Mouse (Mus musculus): ENCODE measurements around the gene Heatr1. TPM values are rescaled to one million over a fixed set of nuclear protein-coding genes. Genes with fewer than 3 reads are reported as not detected.
"Not testable (repeated sequence)": the region's sequence is repeated elsewhere in the genome, so short reads cannot be mapped to it uniquely, and the experiment has no call there.

The Heatr1 gene
- polyA plus RNA-seq, 1 experiment from 2014 or later: 15.7 TPM

DNA sequence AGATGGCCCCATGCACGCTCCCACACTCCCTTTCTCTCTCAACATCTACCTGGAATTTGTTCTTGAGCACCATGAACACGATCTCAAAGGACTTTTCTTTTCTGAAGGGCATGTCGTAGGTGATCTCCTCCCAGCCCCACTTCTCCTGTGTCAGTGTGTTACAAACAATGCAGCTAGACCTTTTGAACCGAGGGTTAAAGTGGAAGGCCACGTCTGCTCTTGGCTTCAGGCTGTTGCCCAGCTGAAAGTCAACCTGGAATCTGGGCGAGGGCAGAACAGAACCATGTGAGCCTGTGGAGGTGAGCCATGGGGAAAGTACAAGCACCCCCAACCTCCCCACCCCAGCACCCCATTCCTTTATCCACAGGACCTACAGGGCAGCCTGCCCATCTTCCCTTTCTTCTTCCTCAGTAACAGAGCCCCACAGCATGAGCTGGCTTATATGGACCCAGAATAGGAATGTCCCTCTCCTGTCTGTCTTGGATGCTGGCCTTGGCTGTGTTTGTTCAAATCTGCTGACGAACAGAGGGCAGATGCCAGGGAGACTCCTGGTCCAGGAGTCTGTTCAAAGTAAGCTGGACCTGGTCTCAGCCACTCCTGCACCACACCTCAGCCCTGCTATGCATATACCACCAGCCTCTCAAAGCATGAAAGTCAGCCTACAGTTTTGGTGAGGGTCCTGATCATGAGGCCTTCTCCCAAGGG, 60.0 kb downstream of the Heatr1 start:
- Histone ChIP-seq H3K9ac (no peak overlapping the region), H3K27me3 (no peaks in the 10 kb centered on the region), H3K27ac (replicated peaks) (no peak overlapping the region), H3K9me3 (replicated peaks) (no peaks in the 10 kb centered on the region), H3K4me3 (replicated peaks) (no peak overlapping the region), H3K4me1 (peaks cover 2% of the 10 kb centered on the region; the same call in 1 of the 2 replicates), H3K4me2 (replicated peaks) (no peak overlapping the region), H3K36me3 (peaks cover 27% of the 10 kb centered on the region)
- 84% methylated on average over 7 of the region's 7 CpGs for WGBS
- ATAC-seq (ENCODE audit: insufficient number of reproducible peaks, low FRiP score, low TSS enrichment, low read depth): no peak

DNA sequence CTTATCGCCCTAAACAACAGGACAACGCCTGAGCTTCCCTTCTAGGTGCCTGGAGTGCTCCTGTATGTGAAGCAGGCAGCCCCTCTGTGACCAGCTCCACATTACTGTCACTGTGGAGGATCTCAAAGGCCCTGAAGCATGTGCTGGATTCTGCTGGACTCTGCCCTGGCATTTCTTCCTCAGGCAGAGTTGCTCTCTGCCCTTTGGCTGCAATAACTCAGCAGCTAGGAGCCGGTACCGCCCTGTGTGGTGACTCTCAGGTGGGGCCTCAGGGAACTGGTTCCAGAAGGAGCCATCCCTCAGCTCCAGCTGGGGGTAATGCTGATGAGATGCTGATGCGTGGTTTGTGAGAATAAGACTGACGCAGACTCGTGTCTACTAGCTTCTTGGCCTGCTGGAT, 61.9 kb downstream of the Heatr1 start:
- Histone ChIP-seq H3K4me3 (replicated peaks) (no peak overlapping the region), H3K4me2 (replicated peaks) (no peak overlapping the region), H3K4me1 (peaks cover 4% of the 10 kb centered on the region; the same call in 1 of the 2 replicates), H3K9me3 (replicated peaks) (no peaks in the 10 kb centered on the region), H3K27ac (replicated peaks) (no peak overlapping the region), H3K27me3 (no peaks in the 10 kb centered on the region), H3K9ac (no peak overlapping the region), H3K36me3 (peaks cover 17% of the 10 kb centered on the region; the same call in 1 of the 2 replicates)
- no peak for ATAC-seq (ENCODE audit: insufficient number of reproducible peaks, low FRiP score, low TSS enrichment, low read depth)
- WGBS: 83% methylated on average over 7 of the region's 7 CpGs

DNA sequence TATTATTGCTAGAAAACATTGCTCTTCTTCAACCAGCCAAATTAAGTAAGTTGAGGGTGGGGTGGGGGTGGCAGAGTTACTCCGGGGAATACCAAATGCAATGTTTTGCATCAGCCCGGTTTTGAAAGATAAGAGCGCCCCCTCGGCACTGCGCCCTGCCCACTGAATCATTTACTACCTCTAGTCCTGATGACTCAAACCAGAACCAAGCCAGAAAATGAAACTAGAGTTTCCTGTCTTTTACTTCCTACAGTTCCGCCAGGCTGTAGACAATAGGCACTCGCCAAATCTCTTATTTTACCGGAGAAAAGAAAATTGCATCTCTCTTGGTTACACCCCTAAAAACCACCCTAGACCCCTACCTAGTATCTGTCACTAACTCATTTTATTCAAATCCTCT, 65.6 kb downstream of the Heatr1 start:
- Histone ChIP-seq H3K36me3 (peaks cover 8% of the 10 kb centered on the region; the same call in 1 of the 2 replicates), H3K27ac (replicated peaks) (peak overlapping the region; percentile 56), H3K27me3 (no peaks in the 10 kb centered on the region), H3K9me3 (replicated peaks) (no peaks in the 10 kb centered on the region), H3K4me2 (replicated peaks) (peak overlapping the region; percentile 81), H3K9ac (peak overlapping the region; percentile 70; the same call in 1 of the 2 replicates), H3K4me3 (replicated peaks) (peak overlapping the region; percentile 85), H3K4me1 (peaks cover 8% of the 10 kb centered on the region; the same call in 1 of the 2 replicates)
- WGBS: 1% methylated on average over 8 of the region's 8 CpGs
- no peak for ATAC-seq (ENCODE audit: insufficient number of reproducible peaks, low FRiP score, low TSS enrichment, low read depth)

DNA sequence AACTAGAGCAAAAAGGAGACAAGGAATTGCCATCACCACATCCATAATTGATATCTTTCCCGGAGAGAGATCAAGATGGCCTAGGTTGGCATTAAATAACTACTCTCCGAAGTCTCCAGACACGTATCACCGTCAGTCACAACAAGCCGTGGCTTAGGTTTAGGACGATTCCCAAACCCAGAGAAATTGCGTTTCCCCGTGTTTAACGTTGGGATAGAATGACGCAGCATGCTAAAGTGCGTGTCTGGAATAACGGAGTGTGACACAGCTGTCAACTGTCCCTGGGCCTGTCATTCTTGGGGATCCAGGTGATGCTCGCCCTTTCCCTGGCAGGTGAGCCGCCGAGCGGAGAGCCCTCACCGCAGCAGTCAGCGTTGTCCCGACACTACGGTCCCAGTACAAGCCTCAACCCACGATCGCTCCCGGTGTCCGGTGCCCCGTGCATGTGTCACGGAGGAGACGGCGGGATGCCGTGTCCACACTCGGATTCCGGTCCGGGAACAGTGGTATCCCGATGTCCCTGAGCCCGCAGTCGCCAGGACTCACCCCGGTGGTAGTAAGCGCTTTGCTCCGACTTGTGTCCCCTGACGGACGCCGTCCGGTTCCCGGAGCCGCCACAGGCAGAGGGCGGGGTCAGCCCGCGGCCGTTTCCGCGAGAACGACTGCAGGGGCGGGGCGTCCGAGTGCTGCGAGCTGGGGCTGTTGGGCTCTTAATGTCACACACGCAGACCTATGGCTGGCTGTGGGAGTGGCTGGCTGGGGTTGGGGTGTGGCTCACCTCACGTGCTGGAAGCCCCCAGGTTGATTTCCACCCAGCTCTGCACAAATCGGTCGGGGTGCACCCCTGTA, 66.3 kb downstream of the Heatr1 start:
- peak overlapping the region; percentile 81 for H3K4me2 ChIP-seq (replicated peaks)
- WGBS: under 1% methylated on average over 59 of the region's 59 CpGs
- H3K9me3 ChIP-seq (replicated peaks): no peaks in the 10 kb centered on the region
- H3K27me3 ChIP-seq: no peaks in the 10 kb centered on the region
- peak overlapping the region; percentile 70 for H3K9ac ChIP-seq
- ATAC-seq (ENCODE audit: insufficient number of reproducible peaks, low FRiP score, low TSS enrichment, low read depth): peak; percentile 93
- H3K27ac ChIP-seq (replicated peaks): peak overlapping the region; percentile 56
- H3K4me3 ChIP-seq (replicated peaks): peak overlapping the region; percentile 85
- peaks cover 8% of the 10 kb centered on the region; the same call in 1 of the 2 replicates for H3K4me1 ChIP-seq
- peaks cover 8% of the 10 kb centered on the region; the same call in 1 of the 2 replicates for H3K36me3 ChIP-seq

DNA sequence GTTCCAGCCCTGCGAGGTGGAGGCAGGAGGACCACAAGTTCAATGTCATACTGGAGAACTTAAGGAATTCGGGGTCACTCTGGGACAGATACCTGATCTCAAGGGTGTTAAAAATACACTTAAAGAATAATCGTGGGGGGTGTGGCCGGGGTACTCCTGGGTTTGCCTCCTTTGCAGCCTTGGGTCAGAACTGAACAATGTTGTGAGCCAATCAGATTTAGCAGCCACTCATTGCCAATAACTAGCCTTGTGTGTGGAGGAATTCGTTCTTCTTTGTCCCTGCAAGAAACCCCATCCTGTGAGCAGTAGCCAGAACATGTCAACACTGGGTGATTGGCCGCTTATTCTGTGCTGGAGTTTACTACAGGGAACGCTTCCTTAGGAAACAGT, 66.9 kb downstream of the Heatr1 start:
- whole genome bisulfite sequencing: 4% methylated on average over 7 of the region's 7 CpGs
- Histone ChIP-seq H3K4me1 (peaks cover 8% of the 10 kb centered on the region; the same call in 1 of the 2 replicates), H3K9ac (peak overlapping the region; percentile 70), H3K4me3 (replicated peaks) (peak overlapping the region; percentile 85), H3K9me3 (replicated peaks) (no peaks in the 10 kb centered on the region), H3K27ac (replicated peaks) (no peak overlapping the region; the same call in 1 of the 2 replicates), H3K27me3 (no peaks in the 10 kb centered on the region), H3K4me2 (replicated peaks) (peak overlapping the region; percentile 81), H3K36me3 (peaks cover 4% of the 10 kb centered on the region; the same call in 1 of the 2 replicates)
- peak; percentile 40 for ATAC-seq (ENCODE audit: insufficient number of reproducible peaks, low FRiP score, low TSS enrichment, low read depth)

DNA sequence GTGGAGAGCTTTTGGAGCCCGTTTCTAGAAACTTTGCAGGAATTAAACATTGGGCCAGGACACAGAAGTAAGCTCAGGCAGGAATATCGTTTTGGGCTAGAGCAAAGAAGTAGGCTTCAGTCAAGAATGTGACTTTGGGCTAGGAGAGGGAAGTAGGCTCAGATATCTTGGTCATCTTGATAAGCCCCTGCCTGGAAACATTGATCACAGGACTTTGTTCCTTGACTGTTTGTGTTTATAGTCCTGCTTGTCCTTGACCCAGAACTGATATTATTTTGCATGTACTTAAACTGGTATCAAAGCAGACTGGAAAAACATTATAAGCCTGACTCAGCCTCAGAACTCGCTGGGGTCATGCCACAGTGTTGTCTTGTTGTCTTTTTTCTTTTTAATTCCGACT, 67.8 kb downstream of the Heatr1 start:
- H3K4me1 ChIP-seq: peaks cover 8% of the 10 kb centered on the region; the same call in 1 of the 2 replicates
- H3K4me3 ChIP-seq (replicated peaks): no peak overlapping the region
- H3K27ac ChIP-seq (replicated peaks): no peak overlapping the region
- WGBS: 76% methylated on average over 4 of the region's 4 CpGs
- H3K4me2 ChIP-seq (replicated peaks): no peak overlapping the region
- no peaks in the 10 kb centered on the region for H3K9me3 ChIP-seq (replicated peaks)
- H3K27me3 ChIP-seq: no peaks in the 10 kb centered on the region
- H3K36me3 ChIP-seq: no peaks in the 10 kb centered on the region; the same call in 1 of the 2 replicates
- no peak overlapping the region for H3K9ac ChIP-seq
- no peak for ATAC-seq (ENCODE audit: insufficient number of reproducible peaks, low FRiP score, low TSS enrichment, low read depth)

DNA sequence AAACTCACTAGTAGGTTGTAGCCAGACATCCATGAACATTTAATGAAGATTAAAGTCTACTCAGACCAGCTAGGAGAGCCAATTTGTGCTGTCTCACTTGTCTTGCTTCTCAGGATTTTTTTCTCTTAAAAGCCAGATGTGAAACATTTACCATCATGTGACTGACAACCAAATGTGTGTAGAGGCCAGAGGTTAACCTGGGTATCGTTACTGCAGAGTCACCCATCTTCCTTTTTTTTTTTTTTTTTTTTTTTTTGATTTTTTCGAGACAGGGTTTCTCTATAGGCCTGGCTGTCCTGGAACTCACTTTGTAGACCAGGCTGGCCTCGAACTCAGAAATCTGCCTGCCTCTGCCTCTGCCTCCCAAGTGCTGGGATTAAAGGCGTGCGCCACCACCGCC, 69.3 kb downstream of the Heatr1 start:
- not testable (repeated sequence) for H3K9me3 ChIP-seq (replicated peaks); H3K36me3 ChIP-seq; H3K27ac ChIP-seq (replicated peaks); ATAC-seq (ENCODE audit: insufficient number of reproducible peaks, low FRiP score, low TSS enrichment, low read depth); H3K4me3 ChIP-seq (replicated peaks); H3K4me2 ChIP-seq (replicated peaks); H3K27me3 ChIP-seq; H3K4me1 ChIP-seq; H3K9ac ChIP-seq
- 72% methylated on average over 6 of the region's 6 CpGs for WGBS

DNA sequence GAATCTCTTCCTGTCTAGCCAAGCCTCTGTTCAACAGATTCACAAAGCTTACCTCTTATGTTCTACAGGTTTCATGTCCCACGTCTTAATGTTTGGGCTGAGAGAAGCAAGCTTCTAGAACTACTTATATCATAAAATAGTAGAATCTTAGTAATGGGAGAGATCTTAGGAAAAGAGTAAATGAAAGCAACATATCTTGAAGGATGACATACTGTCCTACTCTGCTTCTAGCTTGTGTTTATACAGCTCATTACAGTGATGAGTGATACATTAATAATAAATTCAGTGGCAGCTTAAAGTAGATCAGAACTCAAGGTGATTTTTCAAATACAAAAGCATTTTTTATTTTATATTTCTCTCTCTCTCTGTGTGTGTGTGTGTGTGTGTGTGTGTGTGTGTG, 70.0 kb downstream of the Heatr1 start, which contains the start of gene Lgals8:
Gene Lgals8 (minus strand): TSS at position 101 of the 400 bp plus-strand sequence.
- no peaks in the 10 kb centered on the region for H3K27me3 ChIP-seq
- H3K4me2 ChIP-seq (replicated peaks): no peak within 1 kb of the TSS
- no peak for ATAC-seq (ENCODE audit: insufficient number of reproducible peaks, low FRiP score, low TSS enrichment, low read depth)
- no peak within 1 kb of the TSS for H3K4me3 ChIP-seq (replicated peaks)
- WGBS: 79% methylated on average over 1 of the region's 1 CpGs
- H3K36me3 ChIP-seq: no peaks in the 10 kb centered on the region
- no peak within 1 kb of the TSS for H3K9ac ChIP-seq
- H3K4me1 ChIP-seq: peaks cover 6% of the 10 kb centered on the region; the same call in 1 of the 2 replicates
- H3K27ac ChIP-seq (replicated peaks): no peak within 1 kb of the TSS
- no peaks in the 10 kb centered on the region for H3K9me3 ChIP-seq (replicated peaks)

DNA sequence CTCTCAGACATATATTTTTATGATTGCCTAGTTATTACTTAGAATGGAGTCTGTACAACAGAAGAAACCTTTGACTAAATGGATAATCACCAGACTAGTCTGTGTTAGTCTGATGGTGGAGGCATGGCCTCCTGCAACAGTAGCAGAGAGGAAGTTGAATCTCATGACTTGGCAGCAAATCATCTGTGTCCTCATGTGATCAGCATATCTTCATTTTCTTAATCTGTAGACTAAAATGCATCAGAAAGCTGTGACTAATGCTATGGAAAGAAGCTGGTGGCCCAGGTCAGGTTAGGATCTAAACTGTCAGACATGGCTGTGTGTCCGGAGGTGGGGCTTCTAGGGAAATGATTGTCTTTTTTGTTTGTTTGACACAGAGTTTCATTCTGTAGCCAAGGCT, 73.7 kb downstream of the Heatr1 start:
- H3K9me3 ChIP-seq (replicated peaks): no peaks in the 10 kb centered on the region
- H3K4me3 ChIP-seq (replicated peaks): no peak overlapping the region
- no peak overlapping the region for H3K9ac ChIP-seq
- H3K27ac ChIP-seq (replicated peaks): no peak overlapping the region
- no peak for ATAC-seq (ENCODE audit: insufficient number of reproducible peaks, low FRiP score, low TSS enrichment, low read depth)
- WGBS: 89% methylated on average over 1 of the region's 1 CpGs
- no peaks in the 10 kb centered on the region for H3K27me3 ChIP-seq
- H3K4me2 ChIP-seq (replicated peaks): no peak overlapping the region
- no peaks in the 10 kb centered on the region for H3K4me1 ChIP-seq
- H3K36me3 ChIP-seq: no peaks in the 10 kb centered on the region

DNA sequence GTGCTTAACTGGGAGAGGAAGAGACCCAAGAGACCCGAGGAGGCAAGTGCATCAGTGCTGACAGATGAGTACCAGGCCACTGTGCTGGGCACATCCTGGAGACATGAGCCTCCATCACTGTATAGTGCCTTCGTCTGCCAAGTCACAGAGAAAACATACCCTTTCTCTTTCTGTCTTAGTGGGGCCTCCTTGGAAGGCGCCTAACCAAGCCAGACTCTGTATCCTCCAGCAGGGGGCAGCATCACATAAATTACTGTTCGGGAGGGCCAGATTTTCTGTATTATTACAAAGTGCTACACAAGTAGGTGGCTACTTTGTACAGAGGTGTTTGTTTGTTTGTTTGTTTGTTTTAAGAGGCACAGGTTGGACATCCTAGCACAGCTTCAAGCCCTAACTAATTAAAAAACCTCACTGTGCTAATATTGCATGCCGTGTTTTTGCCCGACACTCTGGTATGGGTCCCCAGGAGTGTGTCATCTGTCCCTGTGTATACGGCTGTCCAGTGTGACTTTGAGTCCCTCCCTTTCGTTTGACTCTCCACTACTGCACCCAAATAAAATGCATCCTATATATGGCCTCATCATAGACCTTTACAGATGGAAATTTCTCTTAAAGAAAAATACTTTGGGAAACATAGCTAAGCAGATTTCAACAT, 79.0 kb downstream of the Heatr1 start:
- Histone ChIP-seq H3K27me3 (no peaks in the 10 kb centered on the region), H3K4me3 (replicated peaks) (no peak overlapping the region), H3K4me1 (no peaks in the 10 kb centered on the region), H3K27ac (replicated peaks) (no peak overlapping the region), H3K9me3 (replicated peaks) (no peaks in the 10 kb centered on the region), H3K36me3 (no peaks in the 10 kb centered on the region), H3K9ac (no peak overlapping the region), H3K4me2 (replicated peaks) (no peak overlapping the region)
- no peak; the same call in 1 of the 2 replicates for ATAC-seq (ENCODE audit: insufficient number of reproducible peaks, low FRiP score, low TSS enrichment, low read depth)
- 35% methylated on average over 8 of the region's 8 CpGs for WGBS

DNA sequence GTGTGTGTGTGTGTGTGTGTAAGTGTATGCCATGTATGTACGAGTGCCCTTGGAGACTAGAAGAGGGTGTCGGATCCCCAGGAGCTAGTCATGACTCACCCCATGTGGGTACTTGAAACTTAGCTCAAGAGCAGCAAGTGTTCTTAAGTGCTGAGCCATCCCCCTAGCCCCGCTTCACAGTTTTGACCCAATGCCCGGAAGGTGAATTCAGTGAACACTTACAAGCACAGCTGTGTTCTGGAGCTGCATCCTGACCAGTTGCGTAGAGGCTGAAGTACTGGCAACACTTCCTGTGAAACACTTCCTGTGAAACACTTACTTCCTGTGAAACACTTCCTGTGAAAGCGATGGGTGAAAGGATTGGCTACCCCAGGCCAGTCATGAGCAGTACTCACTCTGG, 80.4 kb downstream of the Heatr1 start:
- Histone ChIP-seq H3K4me1 (no peaks in the 10 kb centered on the region), H3K4me3 (replicated peaks) (no peak overlapping the region)
- WGBS: 82% methylated on average over 6 of the region's 6 CpGs

More for the DNA sequence above, 80.4 kb downstream of the Heatr1 start:
- H3K9ac ChIP-seq: no peak overlapping the region
- H3K4me2 ChIP-seq (replicated peaks): no peak overlapping the region
- no peaks in the 10 kb centered on the region for H3K36me3 ChIP-seq
- ATAC-seq (ENCODE audit: insufficient number of reproducible peaks, low FRiP score, low TSS enrichment, low read depth): no peak
- H3K27me3 ChIP-seq: no peaks in the 10 kb centered on the region
- no peaks in the 10 kb centered on the region for H3K9me3 ChIP-seq (replicated peaks)
- no peak overlapping the region for H3K27ac ChIP-seq (replicated peaks)

Measured in embryonic facial prominence, embryonic 15.5 days (tissue).